Mouse (Mus musculus) intestine, postnatal 0 days (tissue): ENCODE measurements around the gene Trappc6a. TPM values are rescaled to one million over a fixed set of nuclear protein-coding genes. Genes with fewer than 3 reads are reported as not detected.

Experiments used
- ATAC-seq: fragments of 200-750 bp; cut with Nextera tagmentation; 2 replicates; pipeline ENCODE4 v1.8.0; 2017; ENCODE audit warnings: mild to moderate bottlenecking, moderate TSS enrichment, moderate library complexity
- H3K27ac ChIP-seq: fragments of 300-500 bp; sonication (generic); 2 replicates; pipeline ENCODE4 v1.5.1; 2014; ENCODE audit warnings: mild to moderate bottlenecking, low read depth, low read length, moderate library complexity
- H3K27me3 ChIP-seq: fragments of 300-500 bp; sonication (generic); replicated peaks from 2 replicates; pipeline ENCODE4 v1.6.1; 2014; ENCODE audit warnings: low read length, mixed read lengths; ENCODE audit not compliant: control insufficient read depth, insufficient read depth
- H3K36me3 ChIP-seq: fragments of 300-500 bp; sonication (generic); 2 replicates; pipeline ENCODE4 v1.6.1; 2014; ENCODE audit warnings: mild to moderate bottlenecking, moderate library complexity; ENCODE audit not compliant: control insufficient read depth, insufficient read depth
- H3K4me1 ChIP-seq: fragments of 300-500 bp; sonication (generic); replicated peaks from 2 replicates; pipeline ENCODE4 v1.6.1; 2014; ENCODE audit warnings: antibody characterized with exemption, low read length, mixed read lengths; ENCODE audit not compliant: control insufficient read depth, insufficient read depth
- H3K4me2 ChIP-seq: fragments of 300-500 bp; sonication (generic); replicated peaks from 2 replicates; pipeline ENCODE4 v1.6.1; 2014; ENCODE audit warnings: low read depth, mild to moderate bottlenecking, moderate library complexity
- H3K4me3 ChIP-seq: fragments of 300-500 bp; sonication (generic); 2 replicates; pipeline ENCODE4 v1.5.1; 2014; ENCODE audit warnings: low read depth, low read length
- H3K9ac ChIP-seq: fragments of 300-500 bp; sonication (generic); 2 replicates; pipeline ENCODE4 v1.6.1; 2014; ENCODE audit warnings: mild to moderate bottlenecking, low read depth, low read length
- H3K9me3 ChIP-seq: fragments of 300-500 bp; sonication (generic); 2 replicates; pipeline ENCODE4 v1.6.1; 2016; ENCODE audit warnings: mixed run types; ENCODE audit not compliant: control insufficient read depth
- CTCF ChIP-seq: sonication (generic); IDR thresholded peaks from 2 replicates; pipeline ENCODE4 v1.5.1; 2016; ENCODE audit warnings: low read depth, mild to moderate bottlenecking, control low read depth, antibody characterized with exemption, moderate library complexity
- WGBS: fragments of 180-500 bp; shearing (Covaris S2); extraction: QIAGEN DNeasy Blood & Tissue Kit; methylation state at CpG from one replicate; pipeline ENCODE4 v1.1.7; 2014; 5-methylcytosine and 5-hydroxymethylcytosine counted together
- polyA plus RNA-seq: library from polyadenylated mRNA; unstranded; fragments of >200 nt; fragmentation: Nextera tagmentation; extraction: Ambion mirVana; gene quantifications from 2 replicates; pipeline ENCODE4 v1.2.1, GENCODE M21; 2015

Gene Trappc6a
- polyA plus RNA-seq, 1 experiment from 2014 or later, result 108 TPM

DNA sequence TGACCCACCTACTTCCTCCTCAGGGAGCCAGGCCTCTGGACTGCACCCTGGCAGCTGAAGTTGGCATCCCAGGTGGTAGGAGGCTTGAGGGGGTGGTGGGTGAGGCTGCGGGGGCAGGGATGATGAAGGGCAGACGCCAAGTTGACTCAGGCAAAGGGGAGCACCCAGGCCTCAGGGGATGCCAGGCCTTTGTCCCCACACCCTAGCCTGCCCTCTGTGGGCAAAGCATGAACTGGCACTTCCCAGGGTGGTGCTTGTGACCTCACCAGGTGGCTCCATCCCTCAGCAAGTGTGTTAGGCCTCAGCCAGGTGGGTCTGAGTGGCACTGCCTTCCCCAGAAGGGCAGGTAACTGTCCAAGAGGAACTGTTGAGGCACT is 16.9 kb downstream of the Trappc6a start:
- no peak overlapping the region for H3K4me3 ChIP-seq
- H3K36me3 ChIP-seq, result peaks cover 11% of the 10 kb centered on the region; the same call in 1 of the 2 replicates
- H3K27me3 ChIP-seq, result peaks cover 47% of the 10 kb centered on the region
- peak; percentile 31; the same call in 1 of the 2 replicates for TF ChIP-seq CTCF
- WGBS, result 54% methylated on average over 2 of the region's 2 CpGs
- H3K9ac ChIP-seq, result no peak overlapping the region
- H3K27ac ChIP-seq, result no peak overlapping the region
- H3K4me1 ChIP-seq, result 0 out of 2 replicates have a peak, but pooled peaks cover 6% of the 10 kb centered on the region
- ATAC-seq, result no peak
- H3K4me2 ChIP-seq, result no peak overlapping the region
- H3K9me3 ChIP-seq, result no peaks in the 10 kb centered on the region

DNA sequence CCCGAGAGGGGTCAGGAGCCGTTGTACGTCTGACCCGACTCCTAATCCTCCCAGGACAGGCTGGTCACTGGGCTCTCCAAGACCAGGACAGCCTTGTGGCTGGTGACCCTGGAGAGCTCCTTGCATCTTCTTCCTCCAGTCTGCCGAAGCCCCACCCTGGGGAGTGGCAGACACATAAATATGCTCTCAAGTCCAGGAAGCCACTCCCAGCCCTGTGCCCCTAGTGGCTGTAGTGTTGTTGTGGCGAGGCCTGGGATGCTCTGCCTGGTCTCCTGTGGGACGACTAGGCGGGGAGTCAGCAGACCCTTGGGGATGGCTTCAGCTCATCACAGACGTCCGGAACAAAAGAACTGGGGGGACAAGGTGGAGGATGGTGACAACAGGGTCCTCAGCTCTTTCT is 22.9 kb downstream of the Trappc6a start:
- H3K9me3 ChIP-seq, result no peaks in the 10 kb centered on the region
- H3K4me1 ChIP-seq, result no peaks in the 10 kb centered on the region
- peak; percentile 46; the same call in 1 of the 2 replicates for ATAC-seq
- no peak overlapping the region for H3K4me2 ChIP-seq
- H3K9ac ChIP-seq, result no peak overlapping the region
- H3K27ac ChIP-seq, result no peak overlapping the region
- H3K36me3 ChIP-seq, result peaks cover 70% of the 10 kb centered on the region
- TF ChIP-seq CTCF, result peak; percentile 70
- no peaks in the 10 kb centered on the region for H3K27me3 ChIP-seq
- WGBS, result 56% methylated on average over 10 of the region's 10 CpGs
- H3K4me3 ChIP-seq, result no peak overlapping the region

DNA sequence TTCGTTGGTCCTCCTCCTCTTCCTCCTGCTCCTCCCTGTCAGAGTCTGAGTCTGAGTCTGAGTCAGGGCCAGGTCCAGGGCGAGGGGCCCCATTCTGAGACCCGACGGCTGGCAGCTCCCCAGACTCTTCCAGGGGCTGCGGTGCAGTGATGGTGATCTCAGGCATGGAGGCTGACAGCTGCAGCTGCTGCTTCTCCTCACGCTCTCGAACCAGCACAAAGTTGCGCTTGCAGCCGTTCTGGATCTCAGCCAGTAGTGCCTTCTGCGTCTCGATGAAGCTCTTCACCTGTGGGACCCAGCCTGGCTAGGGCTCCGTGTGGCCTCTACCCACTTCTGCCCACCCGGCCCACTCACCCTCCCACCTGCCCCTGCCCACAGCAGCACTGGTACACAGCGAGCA is 24.0 kb downstream of the Trappc6a start:
- 85% methylated on average over 14 of the region's 14 CpGs for WGBS
- Histone ChIP-seq H3K36me3 (peaks cover 70% of the 10 kb centered on the region), H3K4me3 (no peak overlapping the region), H3K9me3 (no peaks in the 10 kb centered on the region), H3K4me1 (no peaks in the 10 kb centered on the region), H3K27me3 (no peaks in the 10 kb centered on the region), H3K9ac (no peak overlapping the region), H3K27ac (no peak overlapping the region), H3K4me2 (no peak overlapping the region)
- ATAC-seq, result no peak
- TF ChIP-seq CTCF, result no peak

DNA sequence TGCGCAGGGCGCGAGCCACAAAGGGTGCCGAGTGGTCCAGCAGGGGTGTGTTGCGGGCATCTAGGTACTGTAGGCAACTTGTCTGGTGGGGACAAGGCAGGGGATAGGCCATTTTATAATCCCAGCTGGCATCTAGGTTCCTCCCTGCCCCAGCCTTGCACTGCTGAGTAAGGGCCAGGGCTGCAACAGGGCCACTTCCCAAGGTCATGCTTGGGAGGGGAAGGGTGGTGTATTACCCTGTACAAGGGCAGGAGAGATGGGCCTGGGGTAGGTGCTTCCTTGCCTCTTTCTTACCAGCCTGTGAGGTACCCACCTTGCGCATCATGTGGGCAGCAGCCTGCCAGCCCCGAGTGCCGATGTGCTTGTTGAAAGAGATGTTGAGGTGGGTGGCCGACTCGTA is 26.5 kb downstream of the Trappc6a start:
- no peak overlapping the region for H3K4me3 ChIP-seq
- H3K36me3 ChIP-seq, result peaks cover 61% of the 10 kb centered on the region
- ATAC-seq, result no peak
- no peak for TF ChIP-seq CTCF
- WGBS, result 98% methylated on average over 10 of the region's 10 CpGs
- no peak overlapping the region for H3K9ac ChIP-seq
- no peak overlapping the region for H3K27ac ChIP-seq
- no peaks in the 10 kb centered on the region for H3K4me1 ChIP-seq
- no peaks in the 10 kb centered on the region for H3K27me3 ChIP-seq
- no peak overlapping the region for H3K4me2 ChIP-seq
- no peaks in the 10 kb centered on the region for H3K9me3 ChIP-seq

DNA sequence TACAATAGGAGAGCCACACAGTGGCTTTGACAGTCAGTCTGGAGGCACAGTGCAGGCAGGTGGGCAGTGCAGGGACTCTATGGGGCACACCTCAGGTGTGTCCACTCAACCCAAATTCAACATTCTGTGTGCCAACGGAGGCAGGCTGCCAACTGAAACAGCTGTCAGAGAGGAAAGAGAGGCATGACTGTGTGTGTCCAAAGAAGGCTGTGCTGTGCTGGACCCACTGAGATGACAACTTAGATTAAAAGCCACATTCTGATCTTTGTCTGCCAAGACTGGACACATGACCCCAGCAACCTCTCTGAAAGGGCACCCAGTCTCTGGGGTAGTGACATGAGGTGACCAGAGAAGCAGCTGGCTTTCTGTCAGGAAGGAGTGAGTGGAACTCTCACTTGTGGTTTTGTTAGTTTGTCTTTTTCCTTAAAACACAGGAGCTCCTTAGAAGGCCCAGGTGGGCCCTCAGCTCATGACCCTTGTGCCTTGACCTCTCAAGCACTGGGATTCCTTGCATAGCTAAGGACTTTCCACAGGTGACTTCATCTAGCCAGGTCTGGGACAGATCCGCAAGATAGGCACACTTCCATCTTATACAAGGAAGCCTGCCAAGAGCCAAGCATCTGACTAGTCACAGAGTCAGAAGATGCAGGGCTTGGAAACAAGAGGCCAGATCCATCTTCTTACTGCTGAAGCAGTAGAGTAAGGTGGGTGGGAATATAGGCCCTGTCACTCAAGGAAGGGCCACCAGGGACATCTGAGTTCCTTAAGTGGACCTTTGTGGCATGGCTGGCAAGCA is 32.8 kb downstream of the Trappc6a start:
- 76% methylated on average over 2 of the region's 2 CpGs for WGBS

DNA sequence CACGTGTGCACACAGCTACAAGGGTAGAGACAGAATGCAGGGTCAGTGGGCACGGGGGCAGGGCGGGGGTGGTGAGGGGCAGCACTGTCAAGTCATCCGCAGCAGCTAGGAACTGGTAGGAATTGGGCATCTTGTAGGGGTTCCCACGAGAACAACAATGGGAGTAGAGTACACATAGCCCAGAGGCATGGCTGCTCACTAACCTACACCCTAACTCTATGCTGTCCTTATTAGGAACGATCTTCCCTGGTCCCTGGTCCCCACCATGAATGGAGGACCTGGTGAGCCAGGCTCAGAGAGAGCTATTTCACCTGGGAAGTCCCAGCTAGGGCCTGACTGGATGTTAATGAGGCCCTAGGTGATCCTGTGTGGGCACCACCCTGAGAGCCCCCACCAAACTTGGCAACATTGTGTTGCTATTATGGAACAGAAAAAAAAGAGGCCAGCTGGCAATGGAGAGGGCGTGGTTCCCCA is 33.5 kb downstream of the Trappc6a start:
- 82% methylated on average over 7 of the region's 7 CpGs for WGBS
- Histone ChIP-seq H3K27ac (no peak overlapping the region), H3K36me3 (no peaks in the 10 kb centered on the region), H3K9me3 (no peaks in the 10 kb centered on the region), H3K27me3 (no peaks in the 10 kb centered on the region), H3K4me1 (no peaks in the 10 kb centered on the region), H3K4me3 (no peak overlapping the region), H3K4me2 (no peak overlapping the region), H3K9ac (no peak overlapping the region)
- TF ChIP-seq CTCF, result no peak
- 0 out of 2 replicates have a peak, but pooled peaks have one; percentile 1 for ATAC-seq

More for the DNA sequence above, 32.8 kb downstream of the Trappc6a start:
- H3K4me1 ChIP-seq, result no peaks in the 10 kb centered on the region
- no peaks in the 10 kb centered on the region for H3K27me3 ChIP-seq
- H3K9me3 ChIP-seq, result no peaks in the 10 kb centered on the region
- no peak overlapping the region for H3K4me3 ChIP-seq
- no peak overlapping the region for H3K27ac ChIP-seq
- H3K36me3 ChIP-seq, result no peaks in the 10 kb centered on the region
- H3K4me2 ChIP-seq, result no peak overlapping the region
- no peak for ATAC-seq
- no peak overlapping the region for H3K9ac ChIP-seq
- TF ChIP-seq CTCF, result no peak
